In genomic region chr5:143175970-143176369, GRCm38 (mm10) we compare ENCODE assay signal across 16 mouse cellular contexts. TPM values are rescaled to one million over a fixed set of nuclear protein-coding genes. Genes with fewer than 3 reads are reported as not detected.
"Had no signal": no experiment of that assay in that cellular context is flagged by ENCODE, and none has a peak within 500 bp of the region (broad histone marks: within the 10 kb centered on the region; RNA-seq: fewer than 3 reads in every experiment).

No protein-coding gene starts in this region.

- ATAC-seq: liver, embryonic 12.5 days; midbrain, embryonic 16.5 days had no signal

- DNase-seq: lung, adult 18-20 months; lung, embryonic 14.5 days; lung, postnatal 10 days; lung, postnatal 4 days; midbrain, embryonic 14.5 days; retina, postnatal 1 day; right cerebral cortex, adult 18-20 months; right cerebral cortex, postnatal 25 days; right cerebral cortex, postnatal 4 days; spleen, adult 18-20 months; thymus, adult 18-20 months; thymus, postnatal 14 days; thymus, postnatal 36 days had no signal

RNA-seq across cellular contexts. Expression of gene Spdye4b, which starts 4.8 kb away (rescaled TPM):
- total RNA-seq: megakaryocyte-erythroid progenitor cell, adult 5-6 weeks had no signal

RNA-seq across cellular contexts. Expression of gene Olfr718-ps1, which starts 28.6 kb away (rescaled TPM):
- total RNA-seq: megakaryocyte-erythroid progenitor cell, adult 5-6 weeks had no signal

RNA-seq across cellular contexts. Expression of gene Spdye4a, which starts 50.7 kb away (rescaled TPM):
- total RNA-seq: megakaryocyte-erythroid progenitor cell, adult 5-6 weeks had no signal
